Mouse (Mus musculus) bone marrow macrophage, adult 2 months (primary cell): ENCODE data around the gene Pagr1a.

Source experiments
- CTCF ChIP-seq: IDR thresholded peaks from 2 replicates; pipeline ENCODE4 v1.5.1; 2012; ENCODE audit warnings: low read depth, mild to moderate bottlenecking, low read length, moderate library complexity
- POLR2A ChIP-seq: IDR thresholded peaks from 2 replicates; pipeline ENCODE4 v1.6.1; 2012; ENCODE audit warnings: mild to moderate bottlenecking, low read depth, low read length, borderline replicate concordance

DNA sequence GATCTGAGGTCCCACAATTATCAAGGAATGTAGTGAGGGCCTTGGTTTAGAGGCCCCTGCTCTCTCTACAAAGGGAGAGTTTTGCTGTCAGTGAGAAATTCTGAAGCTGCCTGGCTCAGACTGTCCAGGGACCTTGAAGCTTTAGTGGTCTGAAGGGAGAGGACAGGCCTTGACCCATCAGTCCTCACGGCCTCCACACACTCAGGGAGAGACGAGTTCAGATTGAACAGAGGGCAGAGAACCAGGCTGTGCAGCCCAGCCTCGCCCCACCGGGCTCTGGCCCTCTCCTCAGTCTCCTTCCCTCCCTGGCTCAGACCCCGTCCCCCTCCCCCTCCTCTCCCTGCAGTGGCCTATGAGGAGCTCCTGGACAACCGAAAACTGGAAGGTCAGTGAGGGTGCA lies 49.8 kb downstream of the Pagr1a start:
- TF ChIP-seq POLR2A = no peak
- TF ChIP-seq CTCF = no peak
